Mouse (Mus musculus): ENCODE data around the gene Lsm10.
A peak's percentile ranks its signal among the peaks of the same experiment; 100 is the strongest.
"Not testable (repeated sequence)": the region's sequence is repeated elsewhere in the genome, so short reads cannot be mapped to it uniquely, and the experiment has no call there.

Lsm10 gene

GRCm38 (mm10) chr4:126096464-126097111 lies at the start of gene Lsm10:
Lsm10 (plus strand) TSS chr4:126096623.
- peak; percentile 96 to 97 for DNase-seq

- DNase-seq, result peak; percentile 83 to 88
Observed at GRCm38 (mm10) chr4:126046851-126047585, 49.4 kb upstream of the Lsm10 start, which contains the start of gene Mrps15. Mrps15 (plus strand) TSS chr4:126046925.

- DNase-seq, result no peak
Observed at GRCm38 (mm10) chr4:126051617-126052016, 44.8 kb upstream of the Lsm10 start.

GRCm38 (mm10) chr4:126057207-126058133 lies 39.0 kb upstream of the Lsm10 start:
- no peak for DNase-seq

GRCm38 (mm10) chr4:126058134-126058996 lies 38.1 kb upstream of the Lsm10 start, which contains the start of gene Oscp1:
Oscp1 (plus strand) TSS chr4:126058565.
- peak; percentile 92 to 94 for DNase-seq

- DNase-seq, result no peak
Observed at GRCm38 (mm10) chr4:126058997-126059362, 37.4 kb upstream of the Lsm10 start.

- DNase-seq, result peak in 1 of 2 experiments; percentile 24
Observed at GRCm38 (mm10) chr4:126062856-126063255, 33.6 kb upstream of the Lsm10 start.

GRCm38 (mm10) chr4:126065241-126065640 lies 31.2 kb upstream of the Lsm10 start:
- DNase-seq, result no peak

GRCm38 (mm10) chr4:126067401-126068077 lies 28.9 kb upstream of the Lsm10 start:
- no peak for DNase-seq

GRCm38 (mm10) chr4:126068842-126069241 lies 27.6 kb upstream of the Lsm10 start:
- DNase-seq, result no peak

GRCm38 (mm10) chr4:126077833-126078232 lies 18.6 kb upstream of the Lsm10 start:
- no peak for DNase-seq

- DNase-seq, result no peak
Observed at GRCm38 (mm10) chr4:126079266-126079665, 17.2 kb upstream of the Lsm10 start.

- no peak for DNase-seq
Observed at GRCm38 (mm10) chr4:126081601-126082000, 14.8 kb upstream of the Lsm10 start.

- DNase-seq, result no peak
Observed at GRCm38 (mm10) chr4:126083021-126083420, 13.4 kb upstream of the Lsm10 start.

GRCm38 (mm10) chr4:126084382-126084781 lies 12.0 kb upstream of the Lsm10 start:
- DNase-seq, result no peak

GRCm38 (mm10) chr4:126085996-126086576 lies 10.3 kb upstream of the Lsm10 start:
- peak; percentile 82 to 86 for DNase-seq

GRCm38 (mm10) chr4:126090101-126090847 lies 6.1 kb upstream of the Lsm10 start:
- peak in 1 of 2 experiments; percentile 46 for DNase-seq

GRCm38 (mm10) chr4:126090848-126091124 lies 5.6 kb upstream of the Lsm10 start:
- DNase-seq, result no peak

GRCm38 (mm10) chr4:126091873-126092272 lies 4.5 kb upstream of the Lsm10 start:
- DNase-seq, result no peak

- not testable (repeated sequence) for DNase-seq
Observed at GRCm38 (mm10) chr4:126095622-126096430, 597 bp upstream of the Lsm10 start.
